Mouse (Mus musculus) kidney, postnatal 36 days (tissue): Measurements from ENCODE around the gene Plg.

Experiments used
- DNase-seq, 2 experiments: peaks; one replicate each; pipeline ENCODE4 v3.0.0; 2021 to 2022; ENCODE audit warnings: mixed read lengths in 2 of 2

The Plg gene

GRCm38 (mm10) chr17:12377981-12378705 is at the start of gene Plg:
Gene Plg, plus strand, starts transcription at chr17:12378608.
- DNase-seq: no peak

- DNase-seq: no peak
Measured at GRCm38 (mm10) chr17:12335115-12335514, 43.3 kb upstream of the Plg start.

- peak; percentile 65 to 71 for DNase-seq
Measured at GRCm38 (mm10) chr17:12336073-12336868, 42.1 kb upstream of the Plg start.

- DNase-seq: peak; percentile 59 to 78
Measured at GRCm38 (mm10) chr17:12337156-12337555, 41.3 kb upstream of the Plg start.

GRCm38 (mm10) chr17:12343702-12344376 is 34.6 kb upstream of the Plg start:
- peak in 1 of 2 experiments; percentile 30 for DNase-seq

- no peak for DNase-seq
Measured at GRCm38 (mm10) chr17:12347462-12347861, 30.9 kb upstream of the Plg start.

- DNase-seq: no peak
Measured at GRCm38 (mm10) chr17:12351564-12351963, 26.8 kb upstream of the Plg start.

- DNase-seq: no peak
Measured at GRCm38 (mm10) chr17:12352781-12353180, 25.6 kb upstream of the Plg start.

- DNase-seq: no peak
Measured at GRCm38 (mm10) chr17:12359876-12360275, 18.5 kb upstream of the Plg start.

GRCm38 (mm10) chr17:12363601-12364425 is 14.6 kb upstream of the Plg start:
- DNase-seq: no peak

- no peak for DNase-seq
Measured at GRCm38 (mm10) chr17:12364426-12364735, 14.0 kb upstream of the Plg start.

- DNase-seq: peak; percentile 77 to 79
Measured at GRCm38 (mm10) chr17:12367373-12367930, 11.0 kb upstream of the Plg start.

- no peak for DNase-seq
Measured at GRCm38 (mm10) chr17:12369393-12369792, 9.0 kb upstream of the Plg start.

- DNase-seq: no peak
Measured at GRCm38 (mm10) chr17:12370289-12370688, 8.1 kb upstream of the Plg start.

- DNase-seq: peak in 1 of 2 experiments; percentile 57
Measured at GRCm38 (mm10) chr17:12371310-12371925, 7.0 kb upstream of the Plg start.

GRCm38 (mm10) chr17:12372021-12372420 is 6.4 kb upstream of the Plg start:
- DNase-seq: peak; percentile 75 to 90

- DNase-seq: no peak
Measured at GRCm38 (mm10) chr17:12373601-12374144, 4.7 kb upstream of the Plg start.

GRCm38 (mm10) chr17:12380287-12380686 is 1.9 kb downstream of the Plg start:
- DNase-seq: no peak

GRCm38 (mm10) chr17:12381579-12381978 is 3.2 kb downstream of the Plg start:
- no peak for DNase-seq

- DNase-seq: no peak
Measured at GRCm38 (mm10) chr17:12382531-12382930, 4.1 kb downstream of the Plg start.

GRCm38 (mm10) chr17:12385049-12385794 is 6.8 kb downstream of the Plg start:
- DNase-seq: peak; percentile 26 to 42
